Mouse (Mus musculus): ENCODE measurements at regions not wholly inside any gene's neighbourhood (a gene's known extent, or its start where the extent isn't known, plus 50 kb on each side); places are given as distances from the start of the nearest gene placed in this dataset.

DNA sequence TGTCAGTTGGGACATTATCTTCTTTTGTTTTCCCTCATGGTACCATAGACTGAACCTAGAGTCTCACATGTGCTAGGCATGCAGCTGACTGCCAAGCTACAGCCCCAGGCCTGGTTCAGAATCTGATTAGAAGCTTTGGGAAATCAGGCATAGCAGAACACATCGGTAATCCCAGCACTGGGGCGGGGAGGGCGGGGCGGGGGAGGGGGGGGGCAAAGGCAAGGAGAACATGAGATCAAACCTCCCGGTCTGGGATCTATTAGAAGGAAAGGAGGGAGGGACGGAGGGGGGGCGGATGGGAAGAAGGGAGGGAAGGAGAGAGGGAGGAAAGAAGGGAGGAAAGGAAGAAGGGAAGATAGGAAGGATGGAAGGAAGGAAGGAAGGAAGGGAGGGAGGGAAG, 617.5 kb downstream of the Epha4 start:
- DNase-seq (ENCODE audit: low spot score), result no peak

DNA sequence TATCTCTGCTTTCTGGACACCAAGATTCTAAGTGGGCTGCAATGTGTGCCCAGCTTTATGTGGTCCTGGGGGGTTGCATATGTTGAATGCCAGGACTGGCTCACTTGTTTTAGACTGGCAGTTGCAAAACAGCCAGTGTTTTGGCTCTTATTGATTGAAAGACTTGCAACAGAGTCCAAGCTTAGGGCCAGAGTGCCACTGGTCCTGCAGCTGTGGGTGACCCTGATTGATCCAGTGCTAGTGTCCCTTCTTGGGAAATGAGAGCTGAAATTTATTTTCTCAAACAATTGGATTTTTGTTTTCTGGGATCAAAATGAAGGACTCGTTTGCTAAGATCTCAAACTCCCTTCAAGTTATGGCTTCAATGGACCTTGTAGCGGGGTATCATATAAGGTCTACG, 603.4 kb downstream of the Epha4 start:
- no peak for DNase-seq (ENCODE audit: low spot score)

DNA sequence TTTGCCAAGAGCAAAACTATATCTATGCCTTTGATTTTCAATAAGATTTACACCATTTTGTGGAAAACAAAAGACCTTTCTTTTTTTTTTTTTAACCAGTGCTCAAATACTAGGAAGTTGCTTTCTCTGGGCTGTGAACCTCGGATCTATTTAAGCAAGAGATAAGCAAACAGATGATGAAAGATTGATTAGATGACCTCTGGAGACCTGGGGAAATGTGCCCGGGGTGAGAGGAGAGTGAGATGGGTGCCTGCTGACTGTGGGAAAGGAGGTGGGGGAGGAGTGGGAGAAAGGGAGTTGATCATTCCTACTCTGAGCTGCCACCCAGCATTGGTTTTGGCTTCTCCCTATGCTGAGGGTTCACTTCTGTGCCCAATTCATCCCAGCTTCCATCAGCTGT, 595.3 kb downstream of the Epha4 start:
- DNase-seq (ENCODE audit: low spot score), result no peak

DNA sequence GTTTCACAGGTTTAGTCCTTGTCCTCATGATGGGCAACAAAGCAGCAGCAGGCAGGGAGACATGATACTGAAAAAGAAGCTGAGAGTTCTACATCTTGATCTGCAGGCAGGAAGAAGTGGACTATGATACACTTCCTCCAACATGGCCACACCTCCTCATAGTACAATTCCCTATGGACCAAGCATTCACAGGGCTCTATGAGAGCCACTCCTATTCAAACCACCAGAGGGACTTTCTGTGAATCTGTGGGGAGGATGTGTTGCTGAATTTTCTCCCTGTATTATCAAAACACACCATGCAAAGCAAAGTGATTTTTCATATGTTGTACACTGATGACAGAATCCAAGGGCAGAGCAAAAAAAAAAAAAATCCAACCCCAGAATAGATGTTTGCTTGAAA, 594.3 kb downstream of the Epha4 start:
- no peak for DNase-seq (ENCODE audit: low spot score)

DNA sequence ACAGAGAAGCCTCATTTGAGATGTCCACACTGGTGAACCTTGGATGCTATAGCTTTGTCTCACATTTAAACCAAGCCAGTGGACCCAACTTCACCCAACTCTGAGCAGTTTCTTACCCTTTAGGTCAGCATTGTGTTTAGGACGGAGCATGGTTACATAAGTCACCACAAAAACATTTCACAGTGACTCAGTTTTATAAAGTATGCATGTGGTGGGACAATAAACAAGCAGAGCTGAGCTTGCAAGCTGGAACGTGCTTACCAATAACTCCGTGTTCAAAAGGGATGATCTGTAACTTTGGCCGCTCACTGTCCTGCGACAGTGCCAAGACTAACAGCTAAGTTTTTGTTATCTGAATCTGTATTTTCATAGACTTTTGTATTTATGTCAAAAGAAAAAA, 587.8 kb downstream of the Epha4 start:
- DNase-seq (ENCODE audit: low spot score), result no peak

DNA sequence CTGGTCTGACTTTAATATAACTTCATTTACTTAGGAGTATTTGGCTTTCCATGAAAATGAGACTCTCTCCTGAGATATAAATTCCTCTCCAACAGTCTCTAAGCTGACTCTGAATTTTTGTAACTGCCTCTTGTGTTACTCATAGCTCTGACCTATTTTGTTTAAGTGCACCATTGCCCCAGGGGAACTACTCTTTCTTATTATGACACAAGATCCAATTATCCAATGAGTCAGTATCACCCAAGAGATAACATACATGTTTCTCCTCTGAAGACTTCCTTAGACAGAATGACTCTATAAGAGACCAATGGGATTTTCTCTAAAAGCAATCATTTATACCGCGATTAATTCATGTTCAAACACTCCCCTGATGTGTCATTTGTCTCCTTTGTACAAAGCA, 586.9 kb downstream of the Epha4 start:
- no peak for DNase-seq (ENCODE audit: low spot score)

DNA sequence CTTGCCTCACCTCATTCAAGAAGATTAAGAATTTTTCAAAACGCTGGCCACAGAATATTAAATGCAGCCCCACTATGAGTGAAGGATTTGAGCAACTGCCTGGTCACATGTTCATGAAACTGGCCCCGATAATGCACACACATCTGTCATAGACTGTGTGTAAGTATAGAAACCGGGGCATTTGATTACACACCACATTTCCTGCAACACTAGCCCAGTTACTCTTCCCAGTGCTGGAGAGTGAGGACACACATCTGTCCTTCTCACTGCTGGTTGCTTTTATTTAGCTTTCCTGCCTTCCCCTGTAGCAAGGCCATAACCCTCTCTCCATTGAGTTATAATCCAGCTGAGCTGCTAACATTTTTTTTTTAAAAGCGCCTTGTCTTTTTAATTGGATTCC, 581.4 kb downstream of the Epha4 start:
- DNase-seq (ENCODE audit: low spot score), result no peak

DNA sequence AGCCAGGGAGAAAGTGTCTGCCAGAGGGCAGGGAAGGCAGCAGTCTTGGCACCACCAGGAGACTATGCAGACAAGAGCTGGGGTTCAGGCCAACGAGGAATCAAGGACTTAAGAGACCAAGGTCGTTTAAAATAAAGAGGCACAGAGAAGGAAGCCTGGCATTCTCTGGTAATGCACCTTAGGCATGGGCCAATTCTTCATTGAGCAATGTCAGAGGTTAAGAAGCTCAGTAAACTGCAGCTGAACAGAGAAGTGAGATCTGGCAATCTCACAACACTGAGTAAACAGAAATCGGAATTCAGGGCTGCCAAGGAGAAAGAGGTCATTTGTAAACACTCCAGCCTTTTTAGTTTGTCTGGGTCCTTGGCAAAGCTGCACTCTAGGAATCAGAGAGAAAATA, 572.2 kb downstream of the Epha4 start:
- DNase-seq (ENCODE audit: low spot score), result peak; percentile 25

DNA sequence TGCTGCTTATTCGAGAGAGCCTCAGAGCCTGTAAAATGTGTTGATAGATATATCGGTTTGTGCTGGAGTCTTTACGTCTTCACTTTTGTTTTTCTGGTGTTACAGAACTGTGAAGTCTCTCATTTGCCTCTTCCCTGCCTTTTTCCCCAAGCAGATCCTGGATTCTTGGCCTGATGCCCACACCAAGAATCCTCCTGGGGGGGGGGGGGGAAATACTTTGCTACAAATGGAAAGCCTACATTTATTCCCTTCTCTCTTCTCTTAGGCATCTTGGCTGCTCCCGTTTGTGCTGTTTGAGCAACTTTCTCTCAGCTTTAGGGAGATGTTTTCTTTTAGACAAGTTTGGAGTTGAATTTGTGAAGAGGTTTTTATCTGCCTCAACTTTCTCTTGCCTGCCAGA, 570.8 kb downstream of the Epha4 start:
- DNase-seq (ENCODE audit: low spot score), result no peak

DNA sequence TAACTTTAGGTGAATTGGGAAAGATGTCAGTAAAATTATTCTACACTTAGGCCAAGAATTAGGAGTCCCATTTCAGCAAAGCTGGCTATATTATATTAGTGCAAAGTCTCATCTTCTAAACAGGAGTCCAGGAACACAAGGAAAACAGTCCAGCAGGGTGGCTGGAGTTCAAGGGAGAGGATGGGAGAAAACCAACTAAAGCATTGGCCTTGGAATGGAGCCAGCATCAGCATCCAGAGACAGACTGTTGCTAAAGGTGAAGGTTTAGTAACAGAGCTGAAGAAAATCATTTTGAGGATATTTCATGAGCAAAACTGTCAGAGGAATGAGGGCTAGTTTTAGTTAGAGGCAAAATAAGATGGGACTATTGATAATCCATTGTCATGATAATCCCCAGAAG, 559.9 kb downstream of the Epha4 start:
- no peak for DNase-seq (ENCODE audit: low spot score)

DNA sequence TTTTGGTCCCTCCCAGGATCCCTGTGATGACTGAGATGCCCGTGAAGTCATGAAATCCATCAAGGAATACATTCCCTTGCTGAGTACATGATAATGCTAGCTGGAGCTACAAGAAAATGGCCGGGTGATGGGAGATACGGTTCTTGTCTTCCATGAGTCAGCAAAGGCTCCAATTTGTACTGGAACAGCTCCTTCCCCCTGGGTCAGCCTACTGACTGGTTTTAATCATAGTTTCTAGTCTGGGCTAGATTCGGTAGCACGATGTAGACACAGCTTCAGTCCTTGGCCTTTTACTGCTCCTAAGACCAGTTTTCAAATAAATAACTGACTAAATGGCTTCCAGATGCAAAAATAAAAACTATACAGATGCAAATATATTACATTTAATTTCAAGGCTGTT, 557.5 kb downstream of the Epha4 start:
- no peak for DNase-seq (ENCODE audit: low spot score)

DNA sequence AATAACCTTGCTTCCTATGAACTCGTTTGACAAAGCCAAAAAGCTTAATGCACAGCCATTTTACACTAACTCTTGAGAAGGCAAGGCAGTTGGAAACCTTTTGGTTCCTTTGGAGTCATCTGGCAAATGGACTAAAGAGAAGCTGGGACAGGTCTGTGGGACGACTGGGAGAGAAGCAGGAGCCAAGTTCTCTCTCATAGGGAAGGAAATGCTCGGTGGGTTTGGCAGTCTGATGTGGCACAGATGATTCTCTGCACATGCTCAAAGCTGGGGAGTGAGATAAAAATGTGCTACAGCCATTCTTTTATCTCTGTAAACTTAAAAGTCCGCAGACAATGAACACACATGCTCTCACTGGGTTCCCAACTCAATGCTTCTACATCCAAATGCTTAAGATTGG, 556.2 kb downstream of the Epha4 start:
- DNase-seq (ENCODE audit: low spot score), result no peak

DNA sequence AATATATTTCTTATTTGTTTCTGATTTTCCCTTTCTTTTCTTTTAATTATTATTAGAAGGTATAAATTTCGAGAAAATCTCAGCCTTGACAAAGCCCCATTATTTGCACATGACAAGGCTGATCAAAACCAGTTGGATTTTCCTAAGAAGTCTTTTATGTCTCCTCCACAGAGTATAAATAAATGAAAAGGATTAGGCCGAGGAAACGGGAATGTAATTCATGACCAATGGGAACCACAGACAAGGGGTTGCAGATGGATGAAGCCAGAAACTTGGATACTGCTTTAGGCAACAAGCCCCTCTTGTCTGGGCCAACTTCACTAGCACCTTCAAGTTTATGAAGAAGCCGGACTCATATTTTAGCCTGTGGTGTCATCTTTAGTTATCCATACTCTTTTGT, 542.4 kb downstream of the Epha4 start:
- no peak for DNase-seq (ENCODE audit: low spot score)

DNA sequence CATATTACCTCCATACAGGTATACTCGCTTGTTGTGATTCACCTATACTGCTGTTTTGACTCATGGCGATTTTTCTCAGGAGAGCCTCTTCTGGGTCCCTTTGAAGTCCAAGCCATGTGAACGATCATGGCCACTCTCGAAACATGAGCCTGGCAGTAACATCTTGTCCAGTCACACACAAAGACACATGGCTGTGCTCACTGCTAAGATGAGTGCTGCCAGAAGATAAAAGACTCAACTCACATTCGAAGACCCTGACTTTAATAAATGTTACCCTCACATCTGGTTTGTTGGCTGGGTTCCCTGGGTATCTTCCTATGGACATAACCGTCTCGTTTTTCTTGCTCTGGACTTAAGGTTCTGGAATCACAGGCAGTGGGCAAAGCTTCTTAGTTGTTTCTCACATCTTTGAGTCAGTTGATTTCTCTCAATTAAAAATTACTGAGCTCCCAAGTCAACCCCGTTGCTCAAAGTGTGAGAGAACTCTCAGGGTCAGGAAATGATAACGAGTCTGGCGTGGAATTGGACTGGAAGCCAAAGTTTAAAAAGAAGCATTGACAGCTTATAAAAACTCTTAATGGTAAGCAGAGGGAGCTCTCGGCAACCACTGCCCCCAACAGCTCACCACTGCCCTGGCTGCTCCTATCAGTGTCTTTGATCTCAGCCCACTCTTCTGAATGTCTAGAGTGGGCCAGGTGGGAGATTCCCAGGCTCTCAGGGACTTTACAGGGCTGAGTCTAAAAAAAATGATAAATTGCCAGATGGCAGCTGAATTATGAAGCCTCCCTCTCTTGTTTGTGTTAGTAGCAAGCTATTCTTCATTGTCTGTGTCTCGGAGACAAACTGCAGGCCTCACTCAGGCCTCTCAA, 539.6 kb downstream of the Epha4 start:
- DNase-seq (ENCODE audit: low spot score), result no peak

DNA sequence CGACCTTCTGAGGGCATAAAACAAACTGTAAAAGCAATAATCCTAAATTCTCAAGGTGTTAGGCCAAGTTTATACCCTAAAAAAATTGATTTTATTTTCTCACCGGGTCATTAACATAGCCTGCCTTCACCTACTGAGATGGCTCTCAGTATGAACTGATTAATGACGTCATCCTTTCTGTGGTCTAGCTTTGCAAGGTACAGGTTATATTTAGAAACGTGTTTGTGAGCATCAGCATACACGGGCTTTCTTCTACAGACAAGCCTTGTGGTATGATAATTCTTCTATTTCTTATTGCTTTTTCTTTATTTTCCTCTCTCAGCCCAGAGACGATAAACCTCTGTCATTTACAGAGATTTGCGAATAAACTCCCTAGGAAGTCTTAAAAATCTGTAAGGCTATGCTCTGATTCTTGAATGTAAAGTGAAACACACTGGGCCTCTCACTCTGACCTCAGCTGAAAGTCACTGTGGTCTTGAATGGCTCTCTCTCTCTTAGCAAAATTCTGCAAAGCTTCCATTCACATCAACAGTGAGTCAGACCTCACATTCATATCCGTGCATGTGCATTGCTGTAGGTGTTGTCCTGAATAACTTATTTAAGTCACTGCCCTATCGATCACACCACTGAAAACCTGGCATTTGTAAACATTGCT, 534.3 kb downstream of the Epha4 start:
- DNase-seq (ENCODE audit: low spot score), result no peak

DNA sequence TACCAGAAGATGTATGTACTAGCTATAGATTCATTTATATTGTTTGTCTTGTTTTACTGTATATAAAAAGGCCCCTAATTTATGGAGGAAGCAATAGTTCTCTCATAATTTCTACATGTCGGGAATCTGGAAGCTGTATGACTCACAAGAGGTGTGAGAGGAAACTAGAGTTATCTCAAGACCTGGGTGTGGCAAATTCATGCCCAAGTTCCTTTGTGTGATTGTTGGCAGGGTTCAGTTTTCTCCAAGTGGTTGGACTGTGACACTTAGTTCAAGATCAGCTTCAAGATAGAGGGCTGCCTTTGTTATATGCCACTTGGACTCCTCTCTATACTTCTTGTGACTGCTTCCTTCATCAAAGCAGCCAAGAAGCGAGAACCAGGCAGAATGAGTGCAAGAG, 521.1 kb downstream of the Epha4 start:
- no peak for DNase-seq (ENCODE audit: low spot score)

DNA sequence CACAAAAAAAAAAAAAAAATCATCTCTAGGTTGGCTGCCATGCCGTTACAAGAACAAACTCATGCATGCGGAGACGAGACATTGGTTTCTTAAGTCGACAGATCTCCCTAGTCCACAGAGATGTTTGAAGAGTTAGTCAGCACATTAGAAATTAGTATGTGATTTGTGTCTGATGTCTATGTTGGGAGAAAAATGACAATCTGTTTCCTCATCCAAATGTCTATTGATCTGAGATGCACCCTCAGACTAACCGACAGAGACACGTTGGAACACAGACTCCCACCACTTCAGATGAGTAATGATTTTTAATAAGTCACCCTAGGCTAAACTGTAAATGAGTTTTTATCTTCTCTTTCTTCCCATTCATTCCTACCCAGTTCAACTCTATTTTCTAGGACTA, 506.9 kb downstream of the Epha4 start:
- DNase-seq (ENCODE audit: low spot score), result no peak

DNA sequence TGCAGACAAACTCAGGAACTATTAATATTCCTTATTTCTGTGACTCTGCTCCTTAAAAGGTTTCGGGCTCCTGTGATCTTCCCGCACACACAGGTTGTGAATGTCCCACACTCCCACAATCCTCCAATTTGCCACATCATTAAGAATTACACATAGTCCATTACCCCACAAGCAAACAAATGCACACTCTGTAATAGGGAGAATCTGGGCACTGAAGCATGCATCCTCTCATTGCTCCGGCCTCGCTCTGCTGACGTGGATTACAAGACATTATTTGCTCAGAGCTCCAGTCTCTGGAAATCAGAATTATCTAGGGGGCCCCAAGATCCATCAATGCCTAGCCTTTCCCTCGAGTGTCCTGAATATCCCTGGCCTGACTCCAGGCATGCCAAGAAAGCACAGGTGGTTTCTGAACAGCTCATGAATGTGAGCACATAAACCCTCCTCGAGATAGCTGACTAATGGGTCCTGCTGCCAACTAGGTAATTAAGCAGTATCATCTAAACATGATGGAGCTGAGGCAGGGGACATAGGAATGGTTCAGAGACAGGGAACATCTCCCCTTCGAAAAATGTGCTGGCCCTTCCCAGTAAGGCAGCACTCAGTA, 504.2 kb downstream of the Epha4 start:
- DNase-seq (ENCODE audit: low spot score), result no peak

DNA sequence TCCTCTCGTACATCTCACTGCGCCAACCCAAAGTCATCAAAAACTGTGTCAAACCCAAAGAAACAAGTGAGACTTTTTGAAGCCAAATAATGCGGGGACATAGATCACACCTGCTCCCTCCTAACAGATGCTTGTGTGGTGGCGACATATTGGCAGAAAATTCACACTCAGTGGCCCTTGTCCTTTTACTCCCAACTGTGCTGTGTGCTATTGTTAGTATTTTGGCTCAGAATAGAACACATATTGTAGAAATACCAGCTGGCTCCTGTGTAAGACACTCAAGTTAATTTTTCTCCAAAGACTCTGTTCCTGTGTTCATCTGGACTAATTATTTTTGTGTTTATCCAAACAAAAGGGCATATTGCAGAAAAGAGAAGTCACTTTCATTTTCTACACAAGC, 487.2 kb downstream of the Epha4 start:
- no peak for DNase-seq (ENCODE audit: low spot score)

DNA sequence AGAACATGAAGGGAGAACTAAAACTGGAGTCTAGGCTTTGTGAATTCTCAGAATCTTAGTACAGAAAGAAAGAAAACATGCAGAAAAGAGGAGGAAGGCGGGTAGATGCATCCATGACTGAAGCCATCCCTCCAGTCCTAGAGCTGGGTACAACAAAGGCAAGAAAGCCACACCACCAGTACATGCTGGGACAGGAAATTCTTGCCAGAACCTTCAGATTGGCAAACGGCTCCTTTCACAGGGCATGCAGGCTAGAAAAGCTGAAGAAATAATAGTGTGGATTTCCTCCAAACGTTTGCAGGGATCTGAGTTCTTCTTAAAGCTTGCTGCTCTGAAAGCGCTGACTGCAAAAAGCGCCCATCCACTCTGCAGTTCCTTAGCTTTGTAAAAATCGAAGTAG, 486.7 kb downstream of the Epha4 start:
- no peak for DNase-seq (ENCODE audit: low spot score)

DNA sequence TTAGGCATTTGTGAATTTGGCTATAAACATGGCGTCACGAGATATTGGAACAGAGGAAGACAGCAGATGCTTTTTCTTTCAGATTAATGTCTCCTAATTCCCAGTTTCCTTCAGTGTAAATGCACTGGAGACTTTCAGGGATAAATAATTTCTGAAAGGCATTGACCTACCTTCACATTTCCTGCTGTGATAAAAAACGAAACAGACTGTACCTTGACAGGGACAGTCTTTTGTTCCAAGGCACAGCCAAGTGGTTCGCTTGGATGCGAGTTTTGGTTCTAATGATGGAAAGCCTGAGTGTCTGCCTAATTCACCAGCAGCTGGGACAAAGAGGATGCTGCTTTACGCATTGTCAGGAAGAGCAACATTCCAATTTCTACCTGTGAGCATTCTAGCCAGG, 485.8 kb downstream of the Epha4 start:
- DNase-seq (ENCODE audit: low spot score), result no peak

DNA sequence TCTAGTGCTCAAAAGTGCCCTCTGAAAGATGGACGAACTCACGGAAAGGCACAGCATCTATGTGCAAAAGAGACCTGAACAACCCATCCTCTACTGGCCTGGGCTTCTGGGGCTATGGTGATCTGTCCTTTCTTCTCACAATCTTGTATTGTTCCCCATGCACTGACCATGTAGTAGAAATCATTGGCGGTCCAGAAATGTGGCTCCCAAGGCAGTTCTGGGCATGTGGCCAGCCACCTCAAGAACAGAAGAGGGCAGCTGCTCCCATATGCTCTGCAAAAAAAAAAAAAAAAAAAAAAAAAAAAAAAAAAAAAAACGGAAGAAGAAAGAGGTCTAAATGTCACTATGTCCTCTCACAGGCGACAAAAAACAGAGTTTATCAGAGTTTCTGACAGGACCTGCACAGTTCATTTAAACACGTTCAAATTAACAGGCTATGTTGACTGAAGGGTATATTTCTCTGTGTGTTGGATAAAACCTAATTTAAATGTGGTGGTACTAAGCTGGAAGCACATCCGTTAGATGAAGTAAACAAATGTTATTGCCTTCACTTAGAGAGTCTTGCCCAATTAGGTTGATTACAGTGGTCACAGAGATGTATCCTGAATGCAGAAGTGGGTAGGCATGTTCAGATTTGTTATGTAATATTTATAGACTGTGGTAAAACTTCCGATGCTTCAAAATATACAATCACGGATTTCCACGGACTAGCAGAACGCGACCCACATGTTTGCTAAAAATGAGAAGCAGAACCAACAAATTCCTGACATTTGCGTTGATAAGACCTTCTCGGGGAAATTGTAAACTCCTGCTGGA, 470.9 kb downstream of the Epha4 start:
- peak; percentile 9 for DNase-seq (ENCODE audit: low spot score)

Data from ovary, postnatal 14 days (tissue).